Mouse (Mus musculus) hindbrain, embryonic 14.5 days (tissue): ENCODE data around the gene Fam83d. TPM values are rescaled to one million over a fixed set of nuclear protein-coding genes. Genes with fewer than 3 reads are reported as not detected.

Experiments used
- ATAC-seq: fragments of 200-750 bp; cut with Nextera tagmentation; 2 replicates; pipeline ENCODE4 v1.8.0; 2017; ENCODE audit warnings: moderate number of reproducible peaks, mild to moderate bottlenecking, moderate TSS enrichment, moderate library complexity; ENCODE audit not compliant: low FRiP score
- DNase-seq: peaks from one replicate; pipeline ENCODE4 v3.0.0-alpha.2; 2015; ENCODE audit warnings: low spot score
- H3K27ac ChIP-seq: fragments of 300-500 bp; sonication (generic); 2 replicates; pipeline ENCODE4 v1.5.1; 2014; ENCODE audit warnings: mild to moderate bottlenecking, moderate library complexity
- H3K27me3 ChIP-seq: fragments of 300-500 bp; sonication (generic); 2 replicates; pipeline ENCODE4 v1.6.1; 2014; ENCODE audit warnings: mild to moderate bottlenecking, low read length, mixed read lengths; ENCODE audit not compliant: control insufficient read depth, insufficient read depth
- H3K36me3 ChIP-seq: fragments of 300-500 bp; sonication (generic); replicated peaks from 2 replicates; pipeline ENCODE4 v1.6.1; 2014; ENCODE audit not compliant: control insufficient read depth, insufficient read depth
- H3K4me1 ChIP-seq: fragments of 300-500 bp; sonication (generic); replicated peaks from 2 replicates; pipeline ENCODE4 v1.6.1; 2014; ENCODE audit warnings: antibody characterized with exemption, low read length, mixed read lengths; ENCODE audit not compliant: control insufficient read depth, insufficient read depth
- H3K4me2 ChIP-seq: fragments of 300-500 bp; sonication (generic); replicated peaks from 2 replicates; pipeline ENCODE4 v1.6.1; 2014; ENCODE audit warnings: mild to moderate bottlenecking, moderate library complexity
- H3K4me3 ChIP-seq: fragments of 300-500 bp; sonication (generic); replicated peaks from 2 replicates; pipeline ENCODE4 v1.5.1; 2014; ENCODE audit warnings: mild to moderate bottlenecking, low read length
- H3K9ac ChIP-seq: fragments of 300-500 bp; sonication (generic); 2 replicates; pipeline ENCODE4 v1.6.1; 2014
- H3K9me3 ChIP-seq: fragments of 300-500 bp; sonication (generic); 2 replicates; pipeline ENCODE4 v1.6.1; 2016; ENCODE audit warnings: low read length; ENCODE audit not compliant: control insufficient read depth
- WGBS: fragments of 180-500 bp; shearing (Covaris S2); extraction: QIAGEN DNeasy Blood & Tissue Kit; methylation state at CpG from one replicate; pipeline ENCODE4 v1.1.7; 2014; 5-methylcytosine and 5-hydroxymethylcytosine counted together
- microRNA-seq: library from miRNA; unstranded; fragments of <30 nt; microRNA quantifications from one replicate; pipeline ENCODE4, GENCODE M21; 2016
- polyA plus RNA-seq: library from polyadenylated mRNA; unstranded; fragments of >200 nt; fragmentation: Nextera tagmentation; extraction: Ambion mirVana; gene quantifications from 2 replicates; pipeline ENCODE4 v1.2.1, GENCODE M21; 2014

Gene Fam83d
- polyA plus RNA-seq, 1 experiment from 2014 or later, result 7.5 TPM

GRCm38 (mm10) chr2:158816239-158816638, 48.3 kb downstream of the Fam83d start:
- no peak overlapping the region for H3K9ac ChIP-seq
- no peak overlapping the region for H3K27ac ChIP-seq
- H3K27me3 ChIP-seq, result no peaks in the 10 kb centered on the region
- H3K4me1 ChIP-seq, result no peaks in the 10 kb centered on the region
- H3K4me2 ChIP-seq, result no peak overlapping the region
- no peaks in the 10 kb centered on the region for H3K9me3 ChIP-seq
- ATAC-seq (no peak), DNase-seq (no peak)
- peaks cover 33% of the 10 kb centered on the region for H3K36me3 ChIP-seq
- WGBS, result 94% methylated on average over 4 of the region's 4 CpGs
- H3K4me3 ChIP-seq, result no peak overlapping the region

GRCm38 (mm10) chr2:158817708-158818107, 49.8 kb downstream of the Fam83d start:
- H3K27ac ChIP-seq, result no peak overlapping the region
- H3K4me3 ChIP-seq, result no peak overlapping the region
- H3K4me1 ChIP-seq, result no peaks in the 10 kb centered on the region
- H3K9ac ChIP-seq, result no peak overlapping the region
- no peak overlapping the region for H3K4me2 ChIP-seq
- no peaks in the 10 kb centered on the region for H3K9me3 ChIP-seq
- no peaks in the 10 kb centered on the region for H3K27me3 ChIP-seq
- DNase-seq, result no peak
- peaks cover 33% of the 10 kb centered on the region for H3K36me3 ChIP-seq
- ATAC-seq, result no peak
- WGBS, result 88% methylated on average over 8 of the region's 8 CpGs

GRCm38 (mm10) chr2:158828124-158828523, 60.2 kb downstream of the Fam83d start:
- DNase-seq, result no peak
- Histone ChIP-seq H3K36me3 (peaks cover 50% of the 10 kb centered on the region), H3K9ac (no peak overlapping the region), H3K27me3 (no peaks in the 10 kb centered on the region), H3K4me3 (no peak overlapping the region), H3K4me2 (no peak overlapping the region), H3K9me3 (no peaks in the 10 kb centered on the region), H3K27ac (no peak overlapping the region), H3K4me1 (peaks cover 3% of the 10 kb centered on the region)
- 88% methylated on average over 2 of the region's 2 CpGs for WGBS
- ATAC-seq, result no peak

GRCm38 (mm10) chr2:158829746-158830145, 61.9 kb downstream of the Fam83d start:
- H3K36me3 ChIP-seq, result peaks cover 50% of the 10 kb centered on the region
- H3K27me3 ChIP-seq, result no peaks in the 10 kb centered on the region
- DNase-seq, result no peak
- H3K4me2 ChIP-seq, result no peak overlapping the region
- ATAC-seq, result no peak
- H3K9me3 ChIP-seq, result no peaks in the 10 kb centered on the region
- no peak overlapping the region for H3K27ac ChIP-seq
- WGBS, result 80% methylated on average over 6 of the region's 6 CpGs
- H3K4me1 ChIP-seq, result peaks cover 9% of the 10 kb centered on the region
- no peak overlapping the region for H3K4me3 ChIP-seq
- H3K9ac ChIP-seq, result no peak overlapping the region

GRCm38 (mm10) chr2:158833221-158833620, 65.3 kb downstream of the Fam83d start:
- ATAC-seq, result no peak
- no peak overlapping the region for H3K9ac ChIP-seq
- H3K4me2 ChIP-seq, result no peak overlapping the region
- no peaks in the 10 kb centered on the region for H3K27me3 ChIP-seq
- 56% methylated on average over 5 of the region's 5 CpGs for whole genome bisulfite sequencing
- no peak overlapping the region for H3K4me3 ChIP-seq
- DNase-seq, result no peak
- H3K36me3 ChIP-seq, result peaks cover 56% of the 10 kb centered on the region
- H3K9me3 ChIP-seq, result no peaks in the 10 kb centered on the region
- H3K4me1 ChIP-seq, result peaks cover 9% of the 10 kb centered on the region
- H3K27ac ChIP-seq, result peak overlapping the region; percentile 61; the same call in 1 of the 2 replicates

GRCm38 (mm10) chr2:158833645-158834044, 65.8 kb downstream of the Fam83d start:
- no peak for DNase-seq
- no peaks in the 10 kb centered on the region for H3K27me3 ChIP-seq

More at GRCm38 (mm10) chr2:158833645-158834044, 65.8 kb downstream of the Fam83d start:
- Histone ChIP-seq H3K4me2 (no peak overlapping the region), H3K36me3 (peaks cover 56% of the 10 kb centered on the region), H3K9me3 (no peaks in the 10 kb centered on the region), H3K4me3 (no peak overlapping the region), H3K4me1 (peaks cover 9% of the 10 kb centered on the region), H3K9ac (no peak overlapping the region), H3K27ac (peak overlapping the region; percentile 61; the same call in 1 of the 2 replicates)
- WGBS, result 50% methylated on average over 2 of the region's 2 CpGs
- ATAC-seq, result no peak

Small RNA genes within 50 kb of the gene (microRNA-seq; reads per million reads assigned to microRNA genes)
- not detected for gene Gm26141

Other genes starting within 250 kb of the Fam83d start
- gene Slc32a1, start 157.3 kb upstream of the Fam83d start, polyA plus RNA-seq, result 8.7 and 11.5 TPM in 2 replicates
- 14.6 TPM in 2 replicates for gene Actr5, start 143.2 kb upstream of the Fam83d start, polyA plus RNA-seq
- gene Ppp1r16b, start 102.7 kb upstream of the Fam83d start, polyA plus RNA-seq, result 20.0 and 20.8 TPM in 2 replicates
- 13.2 and 13.5 TPM in 2 replicates for gene Dhx35, start 26.7 kb downstream of the Fam83d start, polyA plus RNA-seq